Mouse (Mus musculus) G1E (cell line): ENCODE data around the gene Huwe1.

Experiments
- CTCF ChIP-seq: IDR thresholded peaks from 2 replicates; pipeline ENCODE4 v1.5.1; 2012; ENCODE audit warnings: low read depth, low read length, inconsistent platforms, mixed read lengths
- GATA1 ChIP-seq: IDR thresholded peaks from 2 replicates; pipeline ENCODE4 v1.6.1; 2012; ENCODE audit warnings: borderline replicate concordance, low read length, inconsistent platforms, mixed read lengths
- POLR2AphosphoS5 ChIP-seq: IDR thresholded peaks from 2 replicates; pipeline ENCODE4 v1.6.1; 2012; ENCODE audit warnings: low read depth, low read length, inconsistent platforms; ENCODE audit not compliant: insufficient replicate concordance

- TF ChIP-seq GATA1 (no peak), CTCF (no peak), POLR2AphosphoS5 (no peak)
Measured at GRCm38 (mm10) chrX:151946986-151947385, 146.4 kb downstream of the Huwe1 start.
